8 mouse cellular contexts compared by ENCODE assay signal in genomic region chr19:20492491-20492890, GRCm38 (mm10). TPM values are rescaled to one million over a fixed set of nuclear protein-coding genes. Genes with fewer than 3 reads are reported as not detected.
DNase-seq lines count a peak whose midpoint lies in the region; ATAC-seq and TF ChIP-seq lines count a peak whose summit lies in the region.

Gene Aldh1a1 (plus strand): TSS chr19:20492715.

- TF ChIP-seq CTCF in lung, postnatal 0 days (IDR thresholded peaks at IDR 0.05) = no peak

- DNase-seq in heart, adult 18-20 months = peak; percentile 72 to 88
- DNase-seq in cerebellum, postnatal 10 days = peak; percentile 15 to 32
- DNase-seq in heart, postnatal 10 days = peak; percentile 69 to 75
- peak; percentile 57 for DNase-seq in lung, postnatal 0 days (ENCODE audit: low spot score)
- no peak for DNase-seq in thymus, postnatal 36 days
- DNase-seq in kidney, adult 11 months = no peak

- no peak within 1 kb of the TSS for H3K9ac ChIP-seq in heart, embryonic 11.5 days (ENCODE audit: low read depth, low read length)
- H3K9ac ChIP-seq in lung, postnatal 0 days (replicated peaks; ENCODE audit: low read depth) = no peak within 1 kb of the TSS

- H3K27ac ChIP-seq in heart, embryonic 11.5 days (ENCODE audit: low read depth, low read length) = no peak within 1 kb of the TSS
- H3K27ac ChIP-seq in lung, postnatal 0 days (ENCODE audit: low read length) = peak within 1 kb of the TSS; percentile 4; the same call in 1 of the 2 replicates

- H3K4me3 ChIP-seq in heart, embryonic 11.5 days (ENCODE audit: low read depth, low read length) = no peak within 1 kb of the TSS
- H3K4me3 ChIP-seq in lung, postnatal 0 days (ENCODE audit: low read depth, low read length) = no peak within 1 kb of the TSS

- 65% methylated on average over 2 of the region's 2 CpGs for WGBS in heart, embryonic 11.5 days (ENCODE audit: insufficient replicate concordance)
- WGBS in lung, postnatal 0 days = 78% methylated on average over 2 of the region's 2 CpGs

- no peaks in the 10 kb centered on the region for H3K9me3 ChIP-seq in heart, embryonic 11.5 days (replicated peaks; ENCODE audit: control insufficient read depth, low read length)
- no peaks in the 10 kb centered on the region for H3K9me3 ChIP-seq in lung, postnatal 0 days (ENCODE audit: low read length)

- intact Hi-C loops in heart, postnatal 10 days (cut with DNase I) = no loop called here

- no peak within 1 kb of the TSS for H3K4me2 ChIP-seq in heart, embryonic 11.5 days
- H3K4me2 ChIP-seq in lung, postnatal 0 days (replicated peaks; ENCODE audit: low read depth, low read length) = no peak within 1 kb of the TSS

- TF ChIP-seq EP300 in lung, postnatal 0 days (IDR thresholded peaks at IDR 0.05) = 0 out of 2 replicates have a peak, but pooled peaks have one; percentile 8

- no peaks in the 10 kb centered on the region for H3K27me3 ChIP-seq in heart, embryonic 11.5 days (ENCODE audit: control insufficient read depth, insufficient read depth, low read length)
- no peaks in the 10 kb centered on the region for H3K27me3 ChIP-seq in lung, postnatal 0 days (replicated peaks; ENCODE audit: insufficient read depth, low read length)

- H3K36me3 ChIP-seq in heart, embryonic 11.5 days (ENCODE audit: control insufficient read depth, insufficient read depth, low read length) = no peaks in the 10 kb centered on the region
- H3K36me3 ChIP-seq in lung, postnatal 0 days (ENCODE audit: insufficient read depth, low read length) = no peaks in the 10 kb centered on the region

- H3K4me1 ChIP-seq in heart, embryonic 11.5 days (ENCODE audit: control insufficient read depth, insufficient read depth, low read length) = no peaks in the 10 kb centered on the region
- no peaks in the 10 kb centered on the region for H3K4me1 ChIP-seq in lung, postnatal 0 days (ENCODE audit: insufficient read depth, low read depth, low read length)

- ATAC-seq in heart, embryonic 11.5 days (replicated peaks; ENCODE audit: insufficient number of reproducible peaks, low FRiP score, low TSS enrichment) = no peak
- peak; percentile 67 for ATAC-seq in lung, postnatal 0 days
- ATAC-seq in activated CD4-positive, CD25-positive, alpha-beta regulatory T cell, adult 4 months = no peak

RNA-seq across cellular contexts. Expression of gene Aldh1a1, which starts in this region (rescaled TPM):
- 10 to 100 TPM; 20.0 to 35.0 TPM for total RNA-seq in heart, adult 18-20 months (2021)
- 4.0 and 4.6 TPM in 2 replicates for polyA plus RNA-seq in heart, embryonic 11.5 days (2014; fragmentation: Nextera tagmentation; extraction: Ambion mirVana)
- total RNA-seq in heart, postnatal 10 days (2021) = 10 to 100 TPM; 10.3 to 17.2 TPM
- 126 and 158 TPM in 2 replicates for polyA plus RNA-seq in lung, postnatal 0 days (2015; fragmentation: Nextera tagmentation; extraction: Ambion mirVana)
- polyA plus RNA-seq in activated CD4-positive, CD25-positive, alpha-beta regulatory T cell, adult 4 months (2017; shearing (Covaris generic)) = under 1 TPM in 1 of 2 experiments, not detected in 1; 0.44 TPM

Comparison
In these comparisons a context has a peak if more than half of its experiments do, and no peak if none do; other contexts are left out.
1. RNA of gene Aldh1a1 (polyA plus RNA-seq): 126 to 158 TPM in lung, postnatal 0 days; 4.0 to 4.6 TPM in heart, embryonic 11.5 days and 0.44 TPM in activated CD4-positive, CD25-positive, alpha-beta regulatory T cell, adult 4 months; every median in the first group is over 10 times any median in the second.
2. DNase-seq: peak in heart, adult 18-20 months (2 of 2), cerebellum, postnatal 10 days (2 of 2), heart, postnatal 10 days (2 of 2) and lung, postnatal 0 days (single experiment); none in thymus, postnatal 36 days (0 of 2) and kidney, adult 11 months (single experiment).